Mouse (Mus musculus) stomach, postnatal 0 days (tissue): Measurements from ENCODE around the gene Tmc3. TPM values are rescaled to one million over a fixed set of nuclear protein-coding genes. Genes with fewer than 3 reads are reported as not detected.

Experiments used
- ATAC-seq: fragments of 200-750 bp; cut with Nextera tagmentation; 2 replicates; pipeline ENCODE4 v1.8.0; 2017; ENCODE audit not compliant: low FRiP score, low TSS enrichment
- DNase-seq: peaks from one replicate; pipeline ENCODE4 v3.0.0-alpha.2; 2016; ENCODE audit warnings: low spot score
- H3K27ac ChIP-seq: fragments of 300-500 bp; sonication (generic); replicated peaks from 2 replicates; pipeline ENCODE4 v1.5.1; 2014; ENCODE audit warnings: mild to moderate bottlenecking, control low read depth
- H3K27me3 ChIP-seq: fragments of 300-500 bp; sonication (generic); 2 replicates; pipeline ENCODE4 v1.6.1; 2014; ENCODE audit warnings: low read length; ENCODE audit not compliant: control insufficient read depth, insufficient read depth
- H3K36me3 ChIP-seq: fragments of 300-500 bp; sonication (generic); 2 replicates; pipeline ENCODE4 v1.6.1; 2014; ENCODE audit warnings: low read length, mixed read lengths; ENCODE audit not compliant: control insufficient read depth, insufficient read depth
- H3K4me1 ChIP-seq: fragments of 300-500 bp; sonication (generic); replicated peaks from 2 replicates; pipeline ENCODE4 v1.6.1; 2014; ENCODE audit warnings: antibody characterized with exemption; ENCODE audit not compliant: control insufficient read depth, insufficient read depth
- H3K4me2 ChIP-seq: fragments of 300-500 bp; sonication (generic); replicated peaks from 2 replicates; pipeline ENCODE4 v1.6.1; 2014; ENCODE audit warnings: low read depth, mild to moderate bottlenecking, control low read depth, moderate library complexity
- H3K4me3 ChIP-seq: fragments of 300-500 bp; sonication (generic); 2 replicates; pipeline ENCODE4 v1.5.1; 2014; ENCODE audit warnings: low read depth, low read length, control low read depth
- H3K9ac ChIP-seq: fragments of 300-500 bp; sonication (generic); 2 replicates; pipeline ENCODE4 v1.6.1; 2014; ENCODE audit warnings: mild to moderate bottlenecking, low read length, control low read depth, mixed read lengths
- H3K9me3 ChIP-seq: fragments of 300-500 bp; sonication (generic); 2 replicates; pipeline ENCODE4 v1.6.1; 2016; ENCODE audit warnings: low read length; ENCODE audit not compliant: control insufficient read depth
- CTCF ChIP-seq: IDR thresholded peaks from 2 replicates; pipeline ENCODE4 v1.5.1; 2016; ENCODE audit warnings: antibody characterized with exemption, low read depth, mild to moderate bottlenecking, moderate library complexity
- EP300 ChIP-seq: optimal IDR thresholded peaks from 2 replicates; pipeline ENCODE3; 2016; ENCODE audit warnings: antibody characterized with exemption
- WGBS: fragments of 180-500 bp; shearing (Covaris S2); extraction: QIAGEN DNeasy Blood & Tissue Kit; methylation state at CpG from one replicate; pipeline ENCODE4 v1.1.7; 2014; 5-methylcytosine and 5-hydroxymethylcytosine counted together
- polyA plus RNA-seq: library from polyadenylated mRNA; unstranded; fragments of >200 nt; fragmentation: Nextera tagmentation; extraction: Ambion mirVana; gene quantifications from 2 replicates; pipeline ENCODE4 v1.2.1, GENCODE M21; 2015

The Tmc3 gene
- polyA plus RNA-seq, 1 experiment from 2014 or later: 1.1 TPM

- Histone ChIP-seq H3K4me3 (no peak overlapping the region), H3K4me1 (no peaks in the 10 kb centered on the region), H3K4me2 (no peak overlapping the region), H3K9ac (no peak overlapping the region), H3K36me3 (no peaks in the 10 kb centered on the region), H3K27ac (no peak overlapping the region), H3K9me3 (no peaks in the 10 kb centered on the region), H3K27me3 (no peaks in the 10 kb centered on the region)
- ATAC-seq: no peak
- DNase-seq: no peak
- no peak for TF ChIP-seq EP300
- no peak for TF ChIP-seq CTCF
- WGBS: 80% methylated on average over 6 of the region's 6 CpGs
Observed at GRCm38 (mm10) chr7:83671573-83671972, 86.8 kb downstream of the Tmc3 start.

Other genes with a start within 250 kb of the Tmc3 start
- gene Stard5, start 47.0 kb downstream of the Tmc3 start, polyA plus RNA-seq: 33.8 and 34.1 TPM in 2 replicates
- 2.6 and 2.8 TPM in 2 replicates for gene Il16, start 160.8 kb downstream of the Tmc3 start, polyA plus RNA-seq
- gene Cfap161, start 210.0 kb downstream of the Tmc3 start, polyA plus RNA-seq: 0.05 and 0.13 TPM in 2 replicates